Mouse (Mus musculus) liver, embryonic 15.5 days (tissue): ENCODE measurements around the gene Emg1. TPM values are rescaled to one million over a fixed set of nuclear protein-coding genes. Genes with fewer than 3 reads are reported as not detected.

Source experiments
- ATAC-seq: fragments of 200-750 bp; cut with Nextera tagmentation; 2 replicates; pipeline ENCODE4 v1.8.0; 2017; ENCODE audit warnings: moderate number of reproducible peaks, mild to moderate bottlenecking, moderate library complexity; ENCODE audit not compliant: insufficient read depth
- H3K27ac ChIP-seq: fragments of 300-500 bp; sonication (generic); replicated peaks from 2 replicates; pipeline ENCODE4 v1.5.1; 2015; ENCODE audit warnings: mild to moderate bottlenecking, inconsistent platforms
- H3K27me3 ChIP-seq: fragments of 300-500 bp; sonication (generic); 2 replicates; pipeline ENCODE4 v1.6.1; 2015; ENCODE audit warnings: mild to moderate bottlenecking, inconsistent platforms
- H3K36me3 ChIP-seq: fragments of 300-500 bp; sonication (generic); replicated peaks from 2 replicates; pipeline ENCODE4 v1.6.1; 2015; ENCODE audit warnings: moderate library complexity, mild to moderate bottlenecking, inconsistent platforms
- H3K4me1 ChIP-seq: fragments of 300-500 bp; sonication (generic); replicated peaks from 2 replicates; pipeline ENCODE4 v1.6.1; 2015; ENCODE audit warnings: inconsistent platforms
- H3K4me2 ChIP-seq: fragments of 300-500 bp; sonication (generic); 2 replicates; pipeline ENCODE4 v1.6.1; 2015; ENCODE audit warnings: moderate library complexity, mild to moderate bottlenecking, inconsistent platforms
- H3K4me3 ChIP-seq: fragments of 300-500 bp; sonication (generic); replicated peaks from 2 replicates; pipeline ENCODE4 v1.5.1; 2015; ENCODE audit warnings: mild to moderate bottlenecking, inconsistent platforms
- H3K9ac ChIP-seq: fragments of 300-500 bp; sonication (generic); 2 replicates; pipeline ENCODE4 v1.6.1; 2015; ENCODE audit warnings: moderate library complexity, mild to moderate bottlenecking, inconsistent platforms
- H3K9me3 ChIP-seq: fragments of 300-500 bp; sonication (generic); replicated peaks from 2 replicates; pipeline ENCODE4 v1.6.1; 2016; ENCODE audit warnings: inconsistent platforms
- WGBS: fragments of 180-500 bp; shearing (Covaris S2); methylation state at CpG from one replicate; pipeline ENCODE4 v1.1.7; 2015; ENCODE audit warnings: mixed read lengths; ENCODE audit not compliant: insufficient replicate concordance; 5-methylcytosine and 5-hydroxymethylcytosine counted together
- polyA plus RNA-seq: library from polyadenylated mRNA; unstranded; fragments of >200 nt; fragmentation: Nextera tagmentation; extraction: Ambion mirVana; gene quantifications from 2 replicates; pipeline ENCODE4 v1.2.1, GENCODE M21; 2015

The Emg1 gene
- polyA plus RNA-seq, 1 experiment from 2014 or later: 128 TPM

DNA sequence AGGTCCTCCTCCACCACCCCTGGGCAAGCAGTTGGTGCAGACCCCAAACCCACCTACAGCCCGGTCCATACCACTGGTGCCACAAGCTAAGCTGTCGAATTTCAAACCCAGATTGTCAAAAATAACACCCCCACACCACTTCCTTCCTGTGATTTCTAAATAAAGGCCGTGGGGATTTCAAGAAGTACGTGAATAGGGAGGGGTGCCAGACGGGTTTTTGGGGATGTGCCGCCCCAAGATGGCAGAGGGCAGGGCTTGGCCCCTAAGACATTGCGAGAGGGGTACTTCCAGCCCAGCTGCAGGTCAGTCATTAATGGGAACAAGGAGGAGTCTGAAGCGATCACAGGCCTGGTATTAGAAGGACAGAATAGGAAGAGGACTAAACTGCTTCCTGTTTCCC lies 11.6 kb upstream of the Emg1 start:
- H3K9ac ChIP-seq: no peak overlapping the region
- no peak overlapping the region for H3K4me3 ChIP-seq
- H3K36me3 ChIP-seq: peaks cover 15% of the 10 kb centered on the region; the same call in 1 of the 2 replicates
- H3K9me3 ChIP-seq: no peaks in the 10 kb centered on the region
- WGBS: 50% methylated on average over 8 of the region's 8 CpGs
- H3K4me1 ChIP-seq: peaks cover 60% of the 10 kb centered on the region
- ATAC-seq: no peak
- 0 out of 2 replicates have a peak overlapping the region, but pooled peaks have one; percentile 19 for H3K27ac ChIP-seq
- H3K4me2 ChIP-seq: no peak overlapping the region
- no peaks in the 10 kb centered on the region for H3K27me3 ChIP-seq

DNA sequence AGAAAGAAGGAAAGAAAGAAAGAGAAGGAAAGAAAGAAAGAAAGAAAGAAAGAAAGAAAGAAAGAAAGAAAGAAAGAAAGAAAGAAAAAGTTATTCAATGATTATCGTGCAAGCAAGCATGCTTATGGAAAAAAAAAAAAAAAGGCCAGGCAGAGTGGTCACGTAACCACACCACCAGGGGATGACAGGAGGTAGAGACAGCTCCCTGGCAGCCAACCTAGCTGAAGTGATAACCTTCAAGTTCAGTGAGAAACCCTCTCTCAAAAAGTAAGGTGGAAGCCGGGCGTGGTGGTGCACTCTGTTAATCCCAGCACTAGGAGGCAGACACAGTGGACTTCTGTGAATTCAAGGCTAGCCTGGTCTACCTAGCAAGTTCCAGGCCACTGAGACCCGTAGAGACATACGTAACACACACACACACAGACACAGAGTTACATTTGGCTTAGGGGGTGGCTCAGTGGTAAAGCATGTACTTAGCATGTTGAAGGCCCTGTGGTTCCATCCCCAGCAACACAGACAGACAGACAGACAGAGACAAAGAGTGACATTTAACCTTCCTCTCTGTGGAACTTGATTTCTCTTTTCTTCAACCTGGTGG lies 11.0 kb upstream of the Emg1 start:
- Histone ChIP-seq H3K9me3 (no peaks in the 10 kb centered on the region), H3K27ac (0 out of 2 replicates have a peak overlapping the region, but pooled peaks have one; percentile 19), H3K4me1 (peaks cover 66% of the 10 kb centered on the region), H3K4me2 (no peak overlapping the region), H3K4me3 (no peak overlapping the region), H3K9ac (no peak overlapping the region), H3K27me3 (no peaks in the 10 kb centered on the region), H3K36me3 (0 out of 2 replicates have a peak, but pooled peaks cover 9% of the 10 kb centered on the region)
- 62% methylated on average over 6 of the region's 6 CpGs for WGBS
- ATAC-seq: no peak

DNA sequence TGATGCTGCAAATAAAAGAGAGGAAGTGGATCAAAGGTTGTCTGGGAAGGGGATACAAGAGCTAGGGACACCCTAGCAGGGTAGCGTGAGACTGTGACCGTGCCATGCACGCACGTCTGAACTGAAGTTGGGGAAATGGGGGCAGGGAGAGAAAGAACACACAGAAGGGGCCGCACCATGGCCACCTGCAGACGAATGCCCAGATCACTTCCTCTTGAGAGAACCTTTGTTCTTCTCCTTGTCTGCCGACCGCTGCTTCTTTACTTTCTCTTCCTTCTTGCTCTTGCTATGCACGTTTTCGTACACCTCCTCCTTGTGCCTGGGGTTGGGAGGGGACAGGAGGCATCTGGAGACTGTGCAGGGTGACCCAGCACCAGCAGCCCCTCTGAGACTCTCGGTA lies 8.9 kb upstream of the Emg1 start:
- Histone ChIP-seq H3K4me2 (no peak overlapping the region), H3K27me3 (no peaks in the 10 kb centered on the region), H3K9me3 (no peaks in the 10 kb centered on the region), H3K27ac (peak overlapping the region; percentile 76), H3K9ac (no peak overlapping the region), H3K4me3 (no peak overlapping the region), H3K4me1 (peaks cover 79% of the 10 kb centered on the region), H3K36me3 (peaks cover 29% of the 10 kb centered on the region)
- WGBS: 64% methylated on average over 11 of the region's 11 CpGs
- ATAC-seq: no peak

DNA sequence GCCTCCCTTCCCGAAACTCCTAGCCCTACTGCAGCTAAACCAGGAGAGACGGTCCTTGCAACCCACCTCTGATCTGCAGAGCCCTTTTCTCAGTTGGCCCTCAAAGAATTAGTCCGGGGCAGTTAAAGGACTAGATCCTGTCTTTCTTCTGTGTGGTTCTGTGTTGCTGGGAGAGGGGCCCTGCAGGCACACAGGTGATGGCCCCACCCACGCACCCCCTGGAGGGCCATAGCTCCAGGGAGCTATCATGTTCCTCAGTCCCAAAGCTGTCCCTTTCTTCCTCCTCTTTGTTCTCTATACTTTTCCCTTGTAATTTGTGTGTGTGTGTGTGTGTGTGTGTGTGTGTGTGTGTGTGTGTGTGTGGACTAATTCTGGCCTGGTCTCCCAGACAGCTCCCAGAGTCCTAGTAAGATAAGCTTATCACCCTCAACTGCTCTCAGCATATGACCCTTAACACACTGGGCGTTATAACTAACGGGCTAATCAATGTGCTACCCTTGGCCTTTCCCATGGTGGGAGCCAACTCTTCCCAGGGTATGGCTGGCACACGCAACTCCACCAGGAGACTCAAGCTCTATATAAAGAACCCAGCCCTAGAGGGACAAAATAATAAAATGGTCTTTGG lies 7.5 kb upstream of the Emg1 start:
- peak overlapping the region; percentile 76 for H3K27ac ChIP-seq
- H3K4me2 ChIP-seq: peak overlapping the region; percentile 42
- peak overlapping the region; percentile 49 for H3K9ac ChIP-seq
- peaks cover 37% of the 10 kb centered on the region for H3K36me3 ChIP-seq
- no peaks in the 10 kb centered on the region for H3K27me3 ChIP-seq
- no peak overlapping the region for H3K4me3 ChIP-seq
- peaks cover 73% of the 10 kb centered on the region for H3K4me1 ChIP-seq
- peak; percentile 86 for ATAC-seq
- no peaks in the 10 kb centered on the region for H3K9me3 ChIP-seq
- WGBS: 29% methylated on average over 7 of the region's 7 CpGs

DNA sequence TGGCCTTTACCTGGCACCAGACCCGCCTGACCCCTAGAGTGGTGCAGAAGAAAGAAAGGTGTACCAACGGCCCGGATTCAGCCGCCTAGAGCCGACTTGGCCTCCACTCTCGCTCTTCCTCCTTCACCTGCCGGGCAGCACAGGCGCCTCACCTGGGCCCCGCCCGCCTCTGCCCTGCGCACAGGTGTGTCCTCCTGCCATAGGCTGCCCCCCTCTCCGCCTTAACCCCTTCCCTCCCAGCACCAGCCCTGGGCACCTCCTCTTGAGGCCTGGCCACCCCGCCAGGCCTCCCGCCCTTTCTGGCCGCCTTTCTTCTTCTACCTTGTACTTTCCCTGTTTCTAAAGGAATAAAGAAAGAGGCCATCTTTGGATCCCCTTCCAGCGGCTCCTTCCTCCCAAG lies 6.7 kb upstream of the Emg1 start:
- Histone ChIP-seq H3K9ac (no peak overlapping the region), H3K27ac (peak overlapping the region; percentile 76), H3K4me2 (peak overlapping the region; percentile 42), H3K9me3 (no peaks in the 10 kb centered on the region), H3K4me3 (no peak overlapping the region), H3K36me3 (peaks cover 42% of the 10 kb centered on the region), H3K27me3 (no peaks in the 10 kb centered on the region), H3K4me1 (peaks cover 74% of the 10 kb centered on the region)
- ATAC-seq: no peak
- WGBS: 74% methylated on average over 16 of the region's 16 CpGs

DNA sequence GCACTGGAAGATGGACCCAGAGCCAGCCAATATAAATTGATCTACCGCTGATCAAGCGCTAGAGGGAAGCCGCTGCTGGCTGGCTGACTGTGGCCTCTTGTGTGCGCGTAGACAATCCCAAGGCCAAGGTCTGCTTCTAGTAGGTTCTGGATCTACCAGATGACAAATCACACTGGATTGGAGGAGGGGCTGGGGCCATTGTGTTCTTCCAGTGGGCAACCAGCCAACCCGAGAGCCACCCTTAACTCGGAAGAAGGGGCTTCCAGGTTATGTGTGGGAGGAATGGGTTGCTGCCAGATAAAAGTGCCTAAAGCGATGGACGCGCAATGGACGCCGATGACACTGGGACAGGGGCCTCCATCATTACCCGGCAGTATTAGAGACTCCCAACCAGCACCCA lies 6.0 kb upstream of the Emg1 start:
- no peak overlapping the region for H3K9ac ChIP-seq
- H3K27ac ChIP-seq: no peak overlapping the region
- no peaks in the 10 kb centered on the region for H3K27me3 ChIP-seq
- H3K9me3 ChIP-seq: no peaks in the 10 kb centered on the region
- peaks cover 74% of the 10 kb centered on the region for H3K4me1 ChIP-seq
- H3K36me3 ChIP-seq: peaks cover 44% of the 10 kb centered on the region
- no peak overlapping the region for H3K4me2 ChIP-seq
- H3K4me3 ChIP-seq: no peak overlapping the region
- WGBS: 81% methylated on average over 13 of the region's 13 CpGs
- ATAC-seq: no peak

DNA sequence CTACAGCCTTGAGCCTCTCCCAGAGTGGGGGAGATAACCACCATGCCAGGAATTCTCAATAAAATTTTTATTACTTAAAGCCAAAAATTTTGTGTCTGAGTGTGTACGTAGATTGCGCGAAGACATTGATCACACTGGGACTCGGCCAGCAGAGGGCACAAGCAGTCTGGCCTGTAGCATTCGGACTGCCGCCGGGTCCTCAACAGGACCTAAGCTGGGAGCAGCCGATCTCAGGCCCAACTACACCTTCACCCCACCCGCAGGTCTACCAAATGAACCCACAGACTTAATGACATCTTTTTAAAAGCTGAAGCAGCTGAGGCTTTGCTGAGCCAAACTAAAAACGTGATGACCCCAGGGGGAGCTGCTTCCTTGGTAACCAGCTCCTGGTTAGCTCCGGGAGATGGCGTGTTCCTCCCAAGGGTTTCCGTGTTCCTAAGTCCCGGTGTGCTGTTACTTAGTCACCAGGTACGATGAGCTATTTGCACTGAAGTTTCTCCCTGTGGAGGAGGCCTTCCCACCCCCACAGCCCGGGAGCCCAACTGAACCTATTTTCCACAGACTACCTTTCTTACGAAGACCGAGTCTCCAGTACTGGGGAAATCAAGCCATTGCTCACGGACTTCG lies 5.0 kb upstream of the Emg1 start:
- Histone ChIP-seq H3K27me3 (no peaks in the 10 kb centered on the region), H3K9ac (no peak overlapping the region), H3K9me3 (no peaks in the 10 kb centered on the region), H3K36me3 (peaks cover 44% of the 10 kb centered on the region), H3K4me3 (no peak overlapping the region), H3K4me1 (peaks cover 78% of the 10 kb centered on the region), H3K4me2 (no peak overlapping the region), H3K27ac (no peak overlapping the region)
- no peak for ATAC-seq
- WGBS: 63% methylated on average over 20 of the region's 20 CpGs

DNA sequence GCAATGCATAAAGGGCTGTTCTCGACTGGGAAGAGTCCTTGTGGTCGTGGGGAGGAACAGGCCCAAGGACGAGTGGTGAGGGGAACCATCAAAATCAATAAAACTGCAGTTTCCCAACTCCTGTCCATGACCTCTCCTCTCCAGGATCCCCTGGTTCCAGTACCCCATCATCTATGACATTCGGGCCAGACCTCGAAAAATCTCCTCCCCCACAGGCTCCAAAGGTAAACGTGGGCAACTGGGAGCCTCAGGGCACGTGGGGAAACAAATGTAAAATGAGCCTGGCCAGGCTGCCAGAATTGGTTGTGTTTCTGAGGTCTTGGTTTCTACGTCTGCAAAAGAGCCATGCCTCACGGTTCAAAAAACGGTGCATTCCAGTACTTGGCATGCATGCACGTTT lies 940 bp upstream of the Emg1 start:
- Histone ChIP-seq H3K4me2 (peak overlapping the region; percentile 94), H3K4me1 (peaks cover 74% of the 10 kb centered on the region), H3K9ac (peak overlapping the region; percentile 75), H3K27ac (peak overlapping the region; percentile 78), H3K9me3 (no peaks in the 10 kb centered on the region), H3K36me3 (peaks cover 67% of the 10 kb centered on the region), H3K4me3 (peak overlapping the region; percentile 78), H3K27me3 (no peaks in the 10 kb centered on the region)
- 7% methylated on average over 11 of the region's 11 CpGs for WGBS
- no peak for ATAC-seq

DNA sequence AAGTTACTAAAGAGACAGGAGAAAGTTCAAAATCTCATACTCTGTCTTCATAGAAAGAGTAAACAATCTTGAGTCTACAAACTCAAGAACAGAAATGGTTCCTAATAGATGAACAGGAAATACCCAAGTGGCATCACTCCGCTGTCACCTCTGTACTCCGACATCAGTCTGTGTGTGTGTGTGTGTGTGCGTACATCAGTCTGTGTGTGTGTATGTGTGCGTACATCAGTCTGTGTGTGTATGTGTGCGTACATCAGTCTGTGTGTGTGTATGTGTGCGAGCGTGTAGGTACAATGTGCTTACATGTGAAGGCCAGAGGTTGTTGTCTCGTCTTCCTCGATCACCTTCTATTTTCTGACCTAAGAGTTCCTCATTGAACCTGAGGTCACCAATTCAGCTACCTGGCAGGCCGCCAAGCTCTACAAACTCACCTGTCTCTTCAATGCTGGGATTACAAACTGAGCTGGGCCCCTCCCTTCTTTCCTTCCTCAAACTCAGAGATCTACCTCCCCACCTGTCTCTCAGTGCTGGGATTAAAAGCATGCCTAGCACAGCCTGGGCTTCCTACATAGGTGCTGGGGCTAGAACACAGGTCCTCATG lies 3.6 kb downstream of the Emg1 start:
- Histone ChIP-seq H3K27me3 (no peaks in the 10 kb centered on the region), H3K9ac (no peak overlapping the region), H3K9me3 (no peaks in the 10 kb centered on the region), H3K4me2 (no peak overlapping the region), H3K36me3 (peaks cover 68% of the 10 kb centered on the region), H3K4me3 (no peak overlapping the region), H3K4me1 (peaks cover 54% of the 10 kb centered on the region), H3K27ac (no peak overlapping the region)
- ATAC-seq: no peak
- WGBS: 84% methylated on average over 10 of the region's 10 CpGs

DNA sequence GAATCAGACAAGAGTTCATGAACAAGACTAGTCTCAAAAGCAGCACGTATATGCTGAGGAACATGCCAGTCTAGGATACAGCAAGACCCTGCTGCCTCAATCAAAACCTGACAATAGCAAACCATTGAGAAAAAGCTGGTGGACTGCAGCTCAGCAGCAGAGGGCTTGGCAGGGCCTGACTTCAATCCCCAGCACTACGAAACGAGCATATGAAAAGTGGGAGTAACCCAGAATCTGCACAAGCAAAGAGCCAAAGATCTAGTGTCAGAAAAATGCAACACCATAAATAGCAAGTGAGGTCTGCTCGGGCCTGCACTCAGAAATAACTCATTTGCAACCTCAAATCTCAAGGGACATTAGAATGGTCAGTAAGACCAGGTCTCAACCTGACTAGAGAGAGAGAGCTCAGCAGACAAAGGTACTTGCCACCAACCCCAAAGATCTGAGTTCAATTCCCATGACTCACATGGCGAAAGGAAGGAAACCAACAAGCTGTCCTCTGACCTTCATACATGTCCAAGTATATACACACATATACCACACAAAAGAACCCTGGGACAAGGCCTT lies 5.8 kb downstream of the Emg1 start:
- H3K9me3 ChIP-seq: no peaks in the 10 kb centered on the region
- WGBS: 74% methylated on average over 5 of the region's 5 CpGs
- no peak overlapping the region for H3K4me2 ChIP-seq
- peaks cover 37% of the 10 kb centered on the region for H3K4me1 ChIP-seq
- no peaks in the 10 kb centered on the region for H3K27me3 ChIP-seq
- ATAC-seq: no peak
- no peak overlapping the region for H3K4me3 ChIP-seq
- H3K36me3 ChIP-seq: peaks cover 91% of the 10 kb centered on the region
- H3K9ac ChIP-seq: no peak overlapping the region
- H3K27ac ChIP-seq: no peak overlapping the region

DNA sequence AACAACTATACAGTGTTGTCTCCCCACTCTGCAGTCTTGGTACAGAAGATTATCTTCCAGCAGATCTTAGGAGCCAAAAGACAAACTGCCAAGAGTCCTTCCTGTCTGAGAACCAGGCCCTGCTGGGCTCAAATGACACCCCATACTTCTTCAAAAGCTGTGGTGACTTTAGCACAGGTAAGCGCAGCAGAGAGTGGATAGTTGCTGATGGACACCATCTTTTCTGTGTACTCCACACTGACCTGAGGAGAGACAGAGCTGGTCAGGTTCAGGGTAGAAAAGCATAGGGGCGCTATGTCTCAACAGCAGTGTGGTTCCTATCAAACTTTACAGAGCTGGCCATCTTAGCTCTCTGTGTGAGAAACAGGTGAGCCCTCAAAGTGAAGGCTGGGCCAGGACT lies 7.6 kb downstream of the Emg1 start:
- ATAC-seq: no peak
- peaks cover 32% of the 10 kb centered on the region for H3K4me1 ChIP-seq
- H3K4me2 ChIP-seq: no peak overlapping the region
- H3K36me3 ChIP-seq: peaks cover 98% of the 10 kb centered on the region
- no peaks in the 10 kb centered on the region for H3K9me3 ChIP-seq
- H3K4me3 ChIP-seq: no peak overlapping the region
- H3K9ac ChIP-seq: no peak overlapping the region
- WGBS: 82% methylated on average over 2 of the region's 2 CpGs
- no peak overlapping the region for H3K27ac ChIP-seq
- H3K27me3 ChIP-seq: no peaks in the 10 kb centered on the region
